Mouse (Mus musculus) liver, adult 2 months (tissue): ENCODE results near the gene Ccdc3.

Source experiments
- CTCF ChIP-seq: fragments of 200-500 bp; IDR thresholded peaks from 2 replicates; pipeline ENCODE4 v1.5.1; 2011; ENCODE audit warnings: low read depth, low read length, control low read depth
- POLR2A ChIP-seq: fragments of 200-500 bp; IDR thresholded peaks from 2 replicates; pipeline ENCODE4 v1.6.1; 2011; ENCODE audit warnings: low read length, control low read depth; ENCODE audit not compliant: insufficient read depth; ENCODE audit errors: extremely low read depth

GRCm38 (mm10) chr2:5147907-5148306 lies 10.3 kb downstream of the Ccdc3 start:
- no peak for TF ChIP-seq CTCF
- no peak for TF ChIP-seq POLR2A
